Mouse (Mus musculus): ENCODE measurements around the gene Ly6g5c.

GRCm38 (mm10) chr17:35097164-35097655, 10.9 kb upstream of the Ly6g5c start:
- TF ChIP-seq POLR2A (IDR thresholded peaks at IDR 0.05; ENCODE audit: insufficient read depth, low read depth, low read length): no peak
- TF ChIP-seq CTCF (IDR thresholded peaks at IDR 0.05): peak; percentile 39

Measured in heart, adult 2 months (tissue).